Mouse (Mus musculus): ENCODE measurements at regions not wholly inside any gene's neighbourhood (a gene's known extent, or its start where the extent isn't known, plus 50 kb on each side); places are given as distances from the start of the nearest gene placed in this dataset.

- 56% methylated on average over 2 of the region's 2 CpGs for whole genome bisulfite sequencing
- H3K27me3 ChIP-seq (ENCODE audit: control insufficient read depth, insufficient read depth, low read length), result no peaks in the 10 kb centered on the region
- no peak overlapping the region for H3K27ac ChIP-seq (ENCODE audit: low read depth, low read length)
- no peak overlapping the region for H3K4me3 ChIP-seq (ENCODE audit: low read depth, low read length)
- H3K9me3 ChIP-seq (ENCODE audit: control insufficient read depth, low read length), result no peaks in the 10 kb centered on the region
- no peak for ATAC-seq (ENCODE audit: low read depth)
- no peak overlapping the region for H3K9ac ChIP-seq (replicated peaks; ENCODE audit: low read depth, low read length)
- H3K4me1 ChIP-seq (ENCODE audit: control insufficient read depth, insufficient read depth, low read length), result no peaks in the 10 kb centered on the region
- no peak overlapping the region for H3K4me2 ChIP-seq (ENCODE audit: low read depth, low read length)
- H3K36me3 ChIP-seq (ENCODE audit: control insufficient read depth, insufficient read depth, low read length), result no peaks in the 10 kb centered on the region
Observed at GRCm38 (mm10) chr8:96834673-96835072, 946.3 kb upstream of the Got2 start.

GRCm38 (mm10) chr8:96829253-96829652, 940.9 kb upstream of the Got2 start:
- Histone ChIP-seq H3K36me3 (ENCODE audit: control insufficient read depth, insufficient read depth, low read length) (no peaks in the 10 kb centered on the region), H3K27me3 (ENCODE audit: control insufficient read depth, insufficient read depth, low read length) (no peaks in the 10 kb centered on the region), H3K9ac (replicated peaks; ENCODE audit: low read depth, low read length) (no peak overlapping the region), H3K27ac (ENCODE audit: low read depth, low read length) (no peak overlapping the region), H3K4me2 (ENCODE audit: low read depth, low read length) (no peak overlapping the region), H3K9me3 (ENCODE audit: control insufficient read depth, low read length) (no peaks in the 10 kb centered on the region), H3K4me3 (ENCODE audit: low read depth, low read length) (no peak overlapping the region), H3K4me1 (ENCODE audit: control insufficient read depth, insufficient read depth, low read length) (no peaks in the 10 kb centered on the region)
- ATAC-seq (ENCODE audit: low read depth), result no peak
- WGBS, result 96% methylated on average over 1 of the region's 1 CpGs

GRCm38 (mm10) chr8:96810550-96810949, 922.2 kb upstream of the Got2 start:
- Histone ChIP-seq H3K4me1 (ENCODE audit: control insufficient read depth, insufficient read depth, low read length) (no peaks in the 10 kb centered on the region), H3K9ac (replicated peaks; ENCODE audit: low read depth, low read length) (no peak overlapping the region), H3K27ac (ENCODE audit: low read depth, low read length) (no peak overlapping the region), H3K4me3 (ENCODE audit: low read depth, low read length) (no peak overlapping the region), H3K9me3 (ENCODE audit: control insufficient read depth, low read length) (no peaks in the 10 kb centered on the region), H3K27me3 (ENCODE audit: control insufficient read depth, insufficient read depth, low read length) (no peaks in the 10 kb centered on the region), H3K4me2 (ENCODE audit: low read depth, low read length) (no peak overlapping the region), H3K36me3 (ENCODE audit: control insufficient read depth, insufficient read depth, low read length) (no peaks in the 10 kb centered on the region)
- ATAC-seq (ENCODE audit: low read depth), result no peak
- 91% methylated on average over 1 of the region's 1 CpGs for WGBS

Measured in neural tube, embryonic 14.5 days (tissue).